Mouse (Mus musculus) G1E-ER4 (cell line): ENCODE data around the gene Gm14692. TPM values are rescaled to one million over a fixed set of nuclear protein-coding genes. Genes with fewer than 3 reads are reported as not detected.
"Not testable (repeated sequence)": the region's sequence is repeated elsewhere in the genome, so short reads cannot be mapped to it uniquely, and the experiment has no call there.

Experiments used
- GATA1 ChIP-seq: IDR thresholded peaks from one replicate; pipeline ENCODE4 v1.8.0; 2012; ENCODE audit warnings: low read length, inconsistent platforms
- polyA plus RNA-seq: library from polyadenylated mRNA; stranded (reverse); fragments of >175 nt; gene quantifications from 2 replicates; pipeline ENCODE4 v1.2.3, GENCODE M21; 2012

The Gm14692 gene
- not detected in 2 replicates for polyA plus RNA-seq

GRCm38 (mm10) chrX:67695398-67695797 is at the start of gene Gm14692:
Gm14692 (plus strand) TSS chrX:67695698.
- TF ChIP-seq GATA1 = not testable (repeated sequence)

- not testable (repeated sequence) for TF ChIP-seq GATA1
These were observed 2.0 kb upstream of the Gm14692 start, which contains the start of gene Gm1140 for GRCm38 (mm10) chrX:67693462-67693861. Gm1140 (minus strand) TSS chrX:67693562.

Other genes with a start within 250 kb of the Gm14692 start
- gene Gm1140, start 2.1 kb upstream of the Gm14692 start, polyA plus RNA-seq = not detected in 2 replicates
- gene 4933436I01Rik, start 225.8 kb downstream of the Gm14692 start, polyA plus RNA-seq = not detected in 2 replicates